Mouse (Mus musculus) brain, embryonic 14.5 days (tissue): ENCODE measurements at regions not wholly inside any gene's neighbourhood (a gene's known extent, or its start where the extent isn't known, plus 50 kb on each side); places are given as distances from the start of the nearest gene placed in this dataset.

Experiments used
- CTCF ChIP-seq: fragments of 200-500 bp; IDR thresholded peaks from 2 replicates; pipeline ENCODE4 v1.5.1; 2012; ENCODE audit warnings: inconsistent platforms, mild to moderate bottlenecking, moderate library complexity, borderline replicate concordance; ENCODE audit not compliant: insufficient read depth, insufficient read length; ENCODE audit errors: extremely low read depth
- POLR2A ChIP-seq: fragments of 200-500 bp; IDR thresholded peaks from 2 replicates; pipeline ENCODE4 v1.6.1; 2012; ENCODE audit warnings: mild to moderate bottlenecking, inconsistent platforms, borderline replicate concordance; ENCODE audit not compliant: poor library complexity, insufficient read depth, insufficient read length, severe bottlenecking; ENCODE audit errors: extremely low read depth

- peak; percentile 51; the same call in 1 of the 2 replicates for TF ChIP-seq CTCF
- no peak for TF ChIP-seq POLR2A
Observed at GRCm38 (mm10) chr4:61973236-61973635, 80.7 kb downstream of the Mup20 start.
